Mouse (Mus musculus): ENCODE data around the gene Mrps17. TPM values are rescaled to one million over a fixed set of nuclear protein-coding genes. Genes with fewer than 3 reads are reported as not detected.

Mrps17 gene
- polyA plus RNA-seq, 1 experiment = 61.3 TPM

DNA sequence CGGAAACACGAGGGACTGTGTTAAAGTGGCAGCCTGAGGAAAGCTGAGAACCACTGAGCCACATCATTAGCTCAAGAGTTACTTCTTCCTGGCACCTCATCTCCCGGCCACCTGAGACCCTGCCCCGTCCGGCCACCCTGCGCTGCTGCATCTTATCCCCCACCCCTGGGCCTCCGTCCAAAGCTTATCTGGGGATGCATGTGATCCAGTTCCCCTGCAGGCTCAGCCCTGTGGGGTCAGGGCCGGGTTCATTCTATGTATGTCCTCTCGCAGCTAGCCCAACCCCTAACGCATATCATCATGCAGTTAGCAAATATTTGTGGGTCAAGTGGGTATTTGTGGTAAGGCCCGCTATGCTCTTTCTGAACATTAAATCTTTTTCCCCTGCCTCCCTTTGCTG lies 14.0 kb downstream of the Mrps17 start:
- peaks cover 10% of the 10 kb centered on the region for H3K4me1 ChIP-seq (ENCODE audit: control insufficient read depth, insufficient read depth, low read length)
- no peak for DNase-seq
- no peak for TF ChIP-seq CTCF (IDR thresholded peaks at IDR 0.05; ENCODE audit: insufficient read depth, low read length)
- no peak overlapping the region for H3K4me3 ChIP-seq (replicated peaks; ENCODE audit: extremely low read depth, low read depth, low read length)
- WGBS = 26% methylated on average over 11 of the region's 11 CpGs

DNA sequence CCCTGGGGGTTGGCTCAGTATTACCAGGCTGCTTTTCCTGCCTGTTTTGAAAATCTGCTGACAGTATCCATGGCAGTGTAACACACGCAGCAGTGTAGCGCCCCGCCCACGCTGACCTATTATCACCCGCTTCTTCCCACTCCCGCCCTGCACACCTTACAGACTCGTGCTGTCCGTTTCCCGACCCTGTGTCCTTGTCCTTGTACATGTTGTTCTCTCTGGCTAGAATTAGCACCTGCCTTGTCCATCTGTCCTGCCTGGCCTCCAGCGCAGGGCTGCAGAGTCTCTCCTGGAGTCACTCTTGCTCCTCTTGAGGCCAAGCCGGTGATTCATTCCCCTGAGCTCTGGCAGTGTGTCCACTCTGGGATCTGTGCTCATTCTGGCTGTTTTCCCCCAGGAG lies 15.0 kb downstream of the Mrps17 start:
- no peak for DNase-seq
- Histone ChIP-seq H3K4me3 (replicated peaks; ENCODE audit: extremely low read depth, low read depth, low read length) (no peak overlapping the region), H3K4me1 (ENCODE audit: control insufficient read depth, insufficient read depth, low read length) (peaks cover 8% of the 10 kb centered on the region)
- whole genome bisulfite sequencing = 27% methylated on average over 11 of the region's 11 CpGs
- no peak for TF ChIP-seq POLR2A (IDR thresholded peaks at IDR 0.05; ENCODE audit: borderline replicate concordance, extremely low read depth, low read depth, low read length)
- TF ChIP-seq CTCF (IDR thresholded peaks at IDR 0.05; ENCODE audit: insufficient read depth, low read length) = no peak

- 64% methylated on average over 5 of the region's 5 CpGs for WGBS
- peaks cover 8% of the 10 kb centered on the region for H3K4me1 ChIP-seq (ENCODE audit: control insufficient read depth, insufficient read depth, low read length)
- H3K4me3 ChIP-seq (replicated peaks; ENCODE audit: extremely low read depth, low read depth, low read length) = no peak overlapping the region
- TF ChIP-seq CTCF (IDR thresholded peaks at IDR 0.05; ENCODE audit: insufficient read depth, low read length) (no peak), POLR2A (IDR thresholded peaks at IDR 0.05; ENCODE audit: borderline replicate concordance, extremely low read depth, low read depth, low read length) (no peak)
- no peak for DNase-seq
Observed at GRCm38 (mm10) chr5:129731021-129731420, 15.7 kb downstream of the Mrps17 start.

GRCm38 (mm10) chr5:129740976-129741375 lies 25.7 kb downstream of the Mrps17 start:
- Histone ChIP-seq H3K4me1 (ENCODE audit: control insufficient read depth, insufficient read depth, low read length) (no peaks in the 10 kb centered on the region), H3K4me3 (replicated peaks; ENCODE audit: extremely low read depth, low read depth, low read length) (no peak overlapping the region)
- DNase-seq = no peak
- WGBS = 94% methylated on average over 1 of the region's 1 CpGs
- TF ChIP-seq CTCF (IDR thresholded peaks at IDR 0.05; ENCODE audit: insufficient read depth, low read length) (no peak), POLR2A (IDR thresholded peaks at IDR 0.05; ENCODE audit: borderline replicate concordance, extremely low read depth, low read depth, low read length) (no peak)

DNA sequence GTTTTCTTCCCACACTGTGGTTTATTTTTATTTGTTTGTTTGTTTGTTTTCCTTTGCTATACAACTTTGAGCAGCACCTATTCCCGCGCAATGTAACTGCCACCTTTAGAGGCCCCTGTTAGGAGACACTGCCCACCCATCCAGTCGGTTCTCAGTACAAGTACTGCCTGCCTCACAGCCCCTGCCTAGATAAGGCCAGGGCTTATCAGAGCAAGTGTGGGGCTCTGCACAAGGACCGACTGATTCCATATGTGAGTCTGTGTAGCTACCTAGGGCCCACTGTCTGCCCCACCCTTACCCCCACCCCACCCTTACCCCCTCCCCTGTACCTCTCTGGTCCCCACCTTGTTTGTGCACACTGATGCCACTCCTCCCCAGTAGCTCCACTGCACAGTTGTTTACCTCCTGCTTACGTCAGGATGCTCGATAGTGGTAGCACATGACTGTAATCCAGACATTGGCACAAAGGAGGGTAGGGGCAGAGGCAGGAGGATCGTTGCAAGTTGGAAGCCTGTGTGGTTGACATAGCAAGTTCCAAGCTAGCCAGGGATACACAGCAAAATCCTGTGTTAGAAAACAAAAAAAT lies 27.7 kb downstream of the Mrps17 start:
- 70% methylated on average over 7 of the region's 7 CpGs for WGBS
- TF ChIP-seq CTCF (IDR thresholded peaks at IDR 0.05; ENCODE audit: insufficient read depth, low read length) (no peak), POLR2A (IDR thresholded peaks at IDR 0.05; ENCODE audit: borderline replicate concordance, extremely low read depth, low read depth, low read length) (no peak)
- DNase-seq = no peak
- Histone ChIP-seq H3K4me1 (ENCODE audit: control insufficient read depth, insufficient read depth, low read length) (no peaks in the 10 kb centered on the region), H3K4me3 (replicated peaks; ENCODE audit: extremely low read depth, low read depth, low read length) (no peak overlapping the region)

DNA sequence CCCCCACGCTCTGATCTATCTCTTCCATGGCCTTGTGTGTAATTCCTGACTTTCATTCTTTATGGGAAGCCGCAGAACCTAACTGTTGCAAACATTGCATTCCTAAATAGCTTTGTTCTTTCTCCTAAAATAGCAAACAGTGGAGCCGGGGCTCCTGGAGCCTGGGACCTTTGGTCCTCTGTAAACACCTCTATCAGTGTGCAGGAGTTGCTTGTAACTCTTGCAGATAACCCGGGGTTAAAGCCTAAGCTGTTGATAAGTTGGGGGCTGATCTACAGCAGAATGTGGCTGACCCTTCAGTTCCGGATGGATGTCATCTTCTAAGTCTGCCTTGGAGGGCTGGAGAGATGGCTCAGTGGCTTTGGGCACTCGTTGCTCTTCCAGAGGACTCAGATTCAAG lies 28.8 kb downstream of the Mrps17 start:
- H3K4me3 ChIP-seq (replicated peaks; ENCODE audit: extremely low read depth, low read depth, low read length) = no peak overlapping the region
- 38% methylated on average over 6 of the region's 6 CpGs for whole genome bisulfite sequencing
- no peaks in the 10 kb centered on the region for H3K4me1 ChIP-seq (ENCODE audit: control insufficient read depth, insufficient read depth, low read length)
- TF ChIP-seq POLR2A (IDR thresholded peaks at IDR 0.05; ENCODE audit: borderline replicate concordance, extremely low read depth, low read depth, low read length) (no peak), CTCF (IDR thresholded peaks at IDR 0.05; ENCODE audit: insufficient read depth, low read length) (no peak)
- no peak for DNase-seq

GRCm38 (mm10) chr5:129756886-129757285 lies 41.6 kb downstream of the Mrps17 start:
- TF ChIP-seq POLR2A (IDR thresholded peaks at IDR 0.05; ENCODE audit: borderline replicate concordance, extremely low read depth, low read depth, low read length) = no peak
- TF ChIP-seq CTCF (IDR thresholded peaks at IDR 0.05; ENCODE audit: insufficient read depth, low read length) = no peak
- 91% methylated on average over 20 of the region's 20 CpGs for WGBS
- H3K4me1 ChIP-seq (ENCODE audit: control insufficient read depth, insufficient read depth, low read length) = no peaks in the 10 kb centered on the region
- no peak for DNase-seq
- H3K4me3 ChIP-seq (replicated peaks; ENCODE audit: extremely low read depth, low read depth, low read length) = no peak overlapping the region

DNA sequence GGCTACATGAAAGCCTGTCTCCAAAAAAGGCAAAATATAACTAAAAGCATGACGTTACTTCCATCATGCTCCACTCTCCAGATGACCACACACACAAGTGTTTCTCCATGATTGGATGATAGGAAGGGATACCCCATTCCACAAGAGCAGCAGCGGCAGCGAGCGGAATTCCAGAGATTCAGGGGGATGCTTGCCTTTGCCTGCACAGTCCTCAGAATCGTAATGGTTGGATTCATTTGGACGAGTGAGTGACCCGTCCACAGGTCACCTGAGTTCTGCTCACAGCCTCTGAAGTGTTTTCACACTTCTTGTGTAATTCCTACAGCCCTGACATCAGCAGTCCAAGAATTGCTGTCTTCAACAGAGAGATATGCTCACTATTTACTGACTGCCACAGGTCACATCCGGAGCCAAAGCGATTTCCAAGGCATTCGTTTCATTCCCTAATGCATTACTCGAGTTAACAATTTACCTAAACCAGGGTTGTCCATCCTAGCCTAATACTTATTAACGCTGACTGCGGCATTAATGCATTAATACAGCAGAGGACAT lies 44.7 kb downstream of the Mrps17 start:
- TF ChIP-seq POLR2A (IDR thresholded peaks at IDR 0.05; ENCODE audit: borderline replicate concordance, extremely low read depth, low read depth, low read length) (no peak), CTCF (IDR thresholded peaks at IDR 0.05; ENCODE audit: insufficient read depth, low read length) (no peak)
- 79% methylated on average over 13 of the region's 13 CpGs for WGBS
- Histone ChIP-seq H3K4me1 (ENCODE audit: control insufficient read depth, insufficient read depth, low read length) (no peaks in the 10 kb centered on the region), H3K4me3 (replicated peaks; ENCODE audit: extremely low read depth, low read depth, low read length) (no peak overlapping the region)
- no peak for DNase-seq

DNA sequence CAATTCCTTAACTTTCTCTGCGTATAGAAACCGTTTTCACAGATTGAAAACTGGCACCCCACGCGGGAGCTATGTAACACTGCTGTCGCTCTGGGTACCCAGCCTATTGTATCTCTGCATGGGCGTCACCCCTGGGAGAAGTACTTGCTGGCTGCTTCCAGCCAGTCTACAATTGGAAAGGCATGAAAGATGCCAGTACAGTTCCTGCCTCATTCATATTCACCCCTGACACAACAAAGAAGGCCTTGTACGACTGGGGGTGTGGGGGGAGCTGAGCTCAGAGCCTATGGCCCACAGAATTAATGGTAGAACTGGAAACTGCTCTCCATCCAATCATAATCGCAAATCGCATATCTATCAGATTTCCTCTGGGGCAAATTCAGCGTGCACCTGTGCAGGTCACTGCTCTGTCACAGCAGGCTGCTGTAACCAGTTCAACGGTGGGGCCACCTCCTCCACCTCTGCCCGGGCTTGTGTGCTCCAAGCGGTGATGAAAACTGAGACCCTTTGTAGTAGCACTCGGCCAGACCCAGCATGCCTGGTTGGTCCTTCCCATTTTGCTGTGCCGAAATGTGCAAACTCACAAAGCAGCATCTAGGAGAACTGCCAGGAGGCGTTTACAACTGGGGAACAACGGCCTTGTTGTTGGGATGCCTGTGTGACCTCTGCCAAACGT lies 46.7 kb downstream of the Mrps17 start:
- Histone ChIP-seq H3K4me1 (ENCODE audit: control insufficient read depth, insufficient read depth, low read length) (no peaks in the 10 kb centered on the region), H3K4me3 (replicated peaks; ENCODE audit: extremely low read depth, low read depth, low read length) (no peak overlapping the region)
- no peak for DNase-seq
- TF ChIP-seq CTCF (IDR thresholded peaks at IDR 0.05; ENCODE audit: insufficient read depth, low read length) (no peak), POLR2A (IDR thresholded peaks at IDR 0.05; ENCODE audit: borderline replicate concordance, extremely low read depth, low read depth, low read length) (no peak)
- WGBS = 74% methylated on average over 18 of the region's 18 CpGs
